Comparison of ENCODE assay signal across 13 mouse cellular contexts in genomic region chr7:112274611-112275010, GRCm38 (mm10). TPM values are rescaled to one million over a fixed set of nuclear protein-coding genes. Genes with fewer than 3 reads are reported as not detected.
A peak's percentile ranks its signal among the peaks of the same experiment; 100 is the strongest.
DNase-seq lines count a peak whose midpoint lies in the region; TF ChIP-seq lines count a peak whose summit lies in the region.
"Had no signal": no experiment of that assay in that cellular context is flagged by ENCODE, and none has a peak within 500 bp of the region (broad histone marks: within the 10 kb centered on the region; RNA-seq: fewer than 3 reads in every experiment).

No protein-coding gene starts in this region.

- peak overlapping the region; percentile 83 for H3K27ac ChIP-seq in heart, embryonic 10.5 days
- H3K27ac ChIP-seq in left cerebral cortex, adult 2 months: peak overlapping the region; percentile 28; the same call in 1 of the 2 replicates
- H3K27ac ChIP-seq in cortical plate, adult 2 months (ENCODE audit: insufficient read depth, low read length): 0 out of 2 replicates have a peak overlapping the region, but pooled peaks have one; percentile 8
- H3K27ac ChIP-seq: liver, embryonic 14.5 days had no signal

- TF ChIP-seq POLR2A in cortical plate, adult 2 months (IDR thresholded peaks at IDR 0.05; ENCODE audit: extremely low read depth, insufficient read depth, low read length): no peak

- no peak for TF ChIP-seq CTCF in left cerebral cortex, adult 2 months (IDR thresholded peaks at IDR 0.05)
- TF ChIP-seq CTCF in cortical plate, adult 2 months (IDR thresholded peaks at IDR 0.05; ENCODE audit: extremely low read depth, insufficient read depth, low read length): no peak

- no peaks in the 10 kb centered on the region for H3K27me3 ChIP-seq in heart, embryonic 10.5 days (ENCODE audit: insufficient read depth, poor library complexity, severe bottlenecking)

- intact Hi-C loops in heart, postnatal 36 days (cut with DNase I): loop anchor here (5.0 kb wide), 1 partner anchor 43 kb away; no protein-coding TSS in a partner anchor
- intact Hi-C loops in left cerebral cortex, adult 2 months (cut with DNase I): no loop called here
- intact Hi-C loops in left cerebral cortex, postnatal 14 days (cut with DNase I): no loop called here

- no peaks in the 10 kb centered on the region for H3K9me3 ChIP-seq in heart, embryonic 10.5 days

- peaks cover 58% of the 10 kb centered on the region for H3K36me3 ChIP-seq in heart, embryonic 10.5 days

- DNase-seq in heart, embryonic 10.5 days (ENCODE audit: low spot score): no peak
- no peak for DNase-seq in heart, postnatal 36 days
- no peak for DNase-seq in left cerebral cortex, adult 2 months (ENCODE audit: extremely low spot score in 1 of 2, low spot score in 2 of 2)
- DNase-seq in left cerebral cortex, postnatal 14 days (ENCODE audit: low spot score in 2 of 2): no peak
- DNase-seq in forelimb bud, embryonic 11.5 days (ENCODE audit: low read depth, low spot score): peak; percentile 72
- DNase-seq in cerebellum, adult 9-11 months: no peak
- no peak for DNase-seq in right cerebral cortex, adult 2 months (ENCODE audit: low spot score in 2 of 2)
- DNase-seq: cerebellum, adult 11-12 months; gastrocnemius, postnatal 14 days; kidney, postnatal 4 days; right cerebral cortex, postnatal 25 days had no signal

- peaks cover 100% of the 10 kb centered on the region for H3K4me1 ChIP-seq in heart, embryonic 10.5 days
- peaks cover 27% of the 10 kb centered on the region for H3K4me1 ChIP-seq in cortical plate, adult 2 months (ENCODE audit: control insufficient read depth, insufficient read depth, low read length)

- 82% methylated on average over 2 of the region's 2 CpGs for WGBS in heart, embryonic 10.5 days

- no peak overlapping the region for H3K4me3 ChIP-seq in heart, embryonic 10.5 days
- H3K4me3 ChIP-seq in left cerebral cortex, adult 2 months: no peak overlapping the region
- H3K4me3 ChIP-seq in cortical plate, adult 2 months (ENCODE audit: insufficient read depth, low read length): no peak overlapping the region

RNA-seq across cellular contexts. Expression of gene Mical2, which starts 49.0 kb away (rescaled TPM):
- polyA plus RNA-seq in heart, embryonic 10.5 days (2016; fragmentation: Nextera tagmentation; extraction: Ambion mirVana): 77.8 and 153 TPM in 2 replicates
- 100 to 1,000 TPM in 1 of 2 experiments, 10 to 100 TPM in 1; 80.8 to 101 TPM for total RNA-seq in heart, postnatal 36 days (2021)
- 100 to 1,000 TPM; 652 to 703 TPM for total RNA-seq in left cerebral cortex, adult 2 months (2021)
- total RNA-seq in left cerebral cortex, postnatal 14 days (2021): 100 to 1,000 TPM; 497 to 557 TPM
- 371 and 405 TPM in 2 replicates for polyA plus RNA-seq in cortical plate, adult 2 months (2012; rRNA removed)

Comparison
In these comparisons a context has a peak if more than half of its experiments do, and no peak if none do; other contexts are left out.
1. H3K27ac ChIP-seq: peak in every context shown above with its lines; median percentile 83 in heart, embryonic 10.5 days; 28 in left cerebral cortex, adult 2 months; 8 in cortical plate, adult 2 months.
2. RNA of gene Mical2, which starts 49.0 kb away (total RNA-seq): 652 to 703 TPM in left cerebral cortex, adult 2 months and 497 to 557 TPM in left cerebral cortex, postnatal 14 days; 80.8 to 101 TPM in heart, postnatal 36 days; every median in the first group is over 4 times any median in the second.